Mouse (Mus musculus): ENCODE data around the gene Dmac1.
"Not testable (repeated sequence)": the region's sequence is repeated elsewhere in the genome, so short reads cannot be mapped to it uniquely, and the experiment has no call there.

Dmac1 gene

DNA sequence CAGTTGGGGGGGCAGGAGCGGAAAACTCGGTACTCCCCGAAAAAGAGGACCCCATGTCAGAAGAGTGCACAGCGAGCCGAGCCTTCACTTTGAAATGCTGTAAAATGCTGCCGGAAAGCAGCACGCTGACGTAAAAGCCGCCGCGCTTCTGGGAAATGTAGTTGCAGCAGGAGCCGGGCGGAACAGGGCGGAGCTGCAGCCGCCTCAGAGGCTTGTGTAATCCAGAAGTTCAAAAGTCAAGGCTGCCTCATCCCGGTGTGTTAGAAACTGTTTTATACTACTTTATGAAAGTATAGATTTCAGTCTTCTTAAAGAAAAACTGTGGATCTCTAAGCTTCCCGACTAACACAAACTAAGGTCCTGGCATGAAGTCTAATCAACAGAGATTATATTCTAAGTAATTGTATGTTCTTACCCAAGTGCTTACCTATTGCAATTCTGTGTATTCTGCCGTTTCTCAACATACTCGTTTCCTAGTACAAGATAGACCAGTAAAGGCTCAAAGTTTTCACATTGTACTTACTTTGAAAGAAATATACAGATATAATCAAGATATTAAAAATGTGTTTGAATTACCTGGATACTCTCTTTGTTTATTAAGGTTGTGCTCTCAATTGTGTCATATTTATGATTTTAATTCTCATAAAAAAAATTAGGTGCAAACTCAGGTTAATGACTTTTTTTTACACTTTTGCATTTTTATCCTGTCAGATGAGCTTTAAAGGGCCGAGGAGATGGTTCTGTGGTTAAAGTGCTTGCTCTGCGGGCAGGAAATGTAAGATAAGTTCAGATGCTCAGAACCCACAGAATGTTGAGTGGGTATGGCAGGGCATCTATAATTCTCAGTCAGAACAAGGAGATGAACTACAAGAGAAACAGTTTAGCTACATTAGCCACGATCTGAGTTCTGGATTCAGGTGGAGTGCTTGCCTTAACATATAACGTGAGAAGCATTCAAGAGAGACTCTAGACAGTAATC, at the start of gene Dmac1:
Gene Dmac1, minus strand, starts transcription at position 109 of the 979 bp plus-strand sequence.
- DNase-seq (ENCODE audit: low spot score) = peak; percentile 95

DNA sequence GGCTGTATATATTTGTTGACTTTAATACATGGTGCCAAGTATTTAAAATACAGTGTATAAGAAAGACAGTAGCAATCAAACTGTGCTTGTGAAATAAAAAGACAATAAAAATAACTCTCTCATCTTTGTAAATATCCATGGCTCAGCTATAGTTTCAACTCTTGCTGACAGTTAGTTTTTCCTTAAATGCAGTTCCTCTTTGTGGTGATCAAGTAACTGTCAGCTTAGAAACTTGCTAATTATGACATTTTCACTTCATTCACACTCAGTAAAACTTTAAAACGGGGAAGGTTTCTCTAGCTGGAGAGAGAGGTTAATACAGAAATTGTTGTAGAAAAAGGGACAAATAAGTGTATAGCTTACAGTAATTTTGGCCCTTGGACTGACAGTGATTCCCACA, 37.3 kb upstream of the Dmac1 start:
- no peak for DNase-seq (ENCODE audit: low spot score)

DNA sequence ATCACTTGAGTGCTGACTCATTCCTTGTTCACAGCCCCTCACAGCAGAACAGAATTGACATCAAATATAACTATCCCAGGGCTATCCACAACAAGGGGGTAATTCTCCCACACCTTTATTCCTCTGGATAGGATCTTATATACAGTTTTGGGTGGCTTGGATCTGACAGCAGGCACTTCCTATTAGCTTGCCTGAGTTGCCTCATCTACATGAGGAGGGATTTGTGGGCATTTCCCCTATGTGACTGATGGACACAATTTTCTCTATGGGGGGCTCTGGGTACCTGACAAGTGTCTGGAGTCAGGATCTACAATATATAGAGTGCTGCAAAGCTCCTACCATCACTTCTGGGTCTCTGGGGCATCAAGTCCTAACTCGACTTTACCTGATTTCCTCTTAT, 36.9 kb upstream of the Dmac1 start:
- no peak for DNase-seq (ENCODE audit: low spot score)

DNA sequence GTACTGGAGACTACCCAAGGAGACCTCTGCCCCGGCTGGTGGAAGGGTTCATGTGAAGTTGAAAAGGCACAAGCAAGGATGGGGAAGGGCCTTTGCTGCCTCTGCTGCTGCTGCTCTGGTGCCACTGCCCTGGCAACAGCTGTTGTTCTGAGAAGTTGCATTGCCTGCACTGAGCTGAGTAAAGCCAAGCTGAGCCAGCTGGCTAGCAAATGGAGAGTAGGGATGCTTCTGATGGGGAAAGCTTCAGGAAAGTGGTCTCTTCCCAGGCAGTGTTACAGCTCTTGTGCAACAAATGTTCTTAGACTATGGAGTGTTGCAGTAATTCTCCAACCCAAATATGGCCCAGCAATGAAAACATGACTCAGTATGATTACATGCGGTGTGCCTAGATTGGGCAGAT, 33.8 kb upstream of the Dmac1 start:
- DNase-seq (ENCODE audit: low spot score) = no peak

DNA sequence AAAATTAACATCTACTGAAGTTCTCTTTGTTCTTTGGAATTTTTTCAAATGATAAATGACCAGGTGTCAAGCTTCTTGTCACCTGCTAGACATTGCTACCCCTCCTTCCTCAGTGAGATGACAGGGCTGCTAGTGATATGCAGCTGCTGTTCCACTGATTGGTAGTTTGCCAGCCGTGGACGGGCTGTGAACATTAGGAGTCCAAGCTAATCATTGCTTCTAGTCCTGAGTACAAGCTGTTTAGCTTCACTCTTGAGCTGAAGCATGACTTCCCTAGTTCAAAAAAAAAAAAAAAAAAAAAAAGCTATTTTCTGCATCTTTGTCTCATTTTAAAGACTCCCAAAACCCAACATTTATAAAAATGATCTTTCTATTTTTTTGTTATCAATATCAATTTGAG, 33.2 kb upstream of the Dmac1 start:
- no peak for DNase-seq (ENCODE audit: low spot score)

DNA sequence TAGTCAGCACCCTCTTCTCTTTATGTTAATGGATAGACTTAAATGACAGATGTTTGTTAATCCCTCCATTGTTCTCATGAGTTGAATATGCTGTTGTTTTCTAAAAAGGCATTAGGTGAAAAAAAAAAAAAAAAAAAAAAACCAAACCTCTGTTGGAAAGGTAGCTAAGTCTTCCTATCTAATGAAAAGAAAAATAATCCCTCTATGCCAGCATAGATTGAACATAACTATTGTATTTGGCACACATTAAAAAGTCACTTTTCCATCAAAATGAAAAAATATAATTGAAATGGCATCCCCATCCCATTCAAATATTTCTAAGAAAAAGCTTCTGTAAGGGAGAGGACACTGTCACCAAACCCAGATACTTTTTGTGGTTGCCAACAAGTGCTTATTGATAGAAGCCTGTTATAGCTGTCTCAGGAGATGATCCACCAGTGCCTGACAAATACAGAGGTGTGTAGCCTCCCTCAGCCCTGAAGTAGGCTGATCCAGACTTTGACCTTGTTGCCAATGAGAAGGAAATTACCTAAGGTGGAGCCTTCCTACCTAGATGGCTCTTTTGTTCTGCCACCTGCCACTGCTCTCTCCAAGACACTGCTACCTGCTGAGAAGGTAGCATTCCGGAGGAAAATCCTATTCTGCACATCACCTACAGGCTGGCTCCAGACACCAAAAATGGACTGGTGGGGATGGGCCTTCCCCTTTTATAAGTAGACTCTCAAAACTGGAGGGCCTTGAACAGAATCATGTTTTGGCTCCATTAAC, 22.3 kb upstream of the Dmac1 start:
- DNase-seq (ENCODE audit: low spot score) = no peak

DNA sequence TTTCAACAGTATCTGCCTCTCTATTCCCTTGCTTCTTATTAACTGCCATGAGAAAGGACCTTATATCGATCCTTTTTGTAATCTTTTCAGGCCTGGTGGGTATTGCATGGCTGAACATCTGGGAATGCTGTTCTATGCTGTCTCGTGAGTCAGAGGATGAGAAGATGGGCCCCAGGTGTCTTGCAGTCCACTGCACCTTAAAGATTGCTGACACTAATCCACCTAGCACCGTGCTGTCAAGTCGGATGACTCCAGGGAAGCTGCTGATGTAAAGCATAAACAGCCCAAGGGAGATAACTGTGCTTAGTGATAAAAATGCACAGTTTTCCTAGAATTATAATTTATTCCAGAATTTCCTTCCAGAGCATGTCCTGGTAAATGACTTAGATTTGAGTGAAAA, 14.2 kb upstream of the Dmac1 start:
- no peak for DNase-seq (ENCODE audit: low spot score)

DNA sequence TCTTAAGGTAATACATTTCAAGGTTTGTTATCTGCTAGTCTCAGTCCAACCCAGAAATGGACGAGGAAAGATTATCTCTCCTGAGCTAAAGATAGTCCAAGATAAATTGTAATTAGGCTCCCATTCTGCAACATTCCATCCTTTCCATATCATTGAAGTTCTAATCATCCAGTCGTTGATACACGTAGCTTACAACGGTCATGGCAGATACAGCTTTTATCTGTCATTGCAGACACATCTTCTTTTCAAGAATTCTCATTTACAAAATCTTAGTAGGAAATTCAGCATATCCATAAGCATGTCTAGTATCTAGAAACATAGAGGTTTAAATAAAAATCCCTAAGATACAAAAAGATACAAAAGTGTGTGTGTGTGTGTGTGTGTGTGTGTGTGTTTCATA, 13.0 kb upstream of the Dmac1 start:
- DNase-seq (ENCODE audit: low spot score) = no peak

DNA sequence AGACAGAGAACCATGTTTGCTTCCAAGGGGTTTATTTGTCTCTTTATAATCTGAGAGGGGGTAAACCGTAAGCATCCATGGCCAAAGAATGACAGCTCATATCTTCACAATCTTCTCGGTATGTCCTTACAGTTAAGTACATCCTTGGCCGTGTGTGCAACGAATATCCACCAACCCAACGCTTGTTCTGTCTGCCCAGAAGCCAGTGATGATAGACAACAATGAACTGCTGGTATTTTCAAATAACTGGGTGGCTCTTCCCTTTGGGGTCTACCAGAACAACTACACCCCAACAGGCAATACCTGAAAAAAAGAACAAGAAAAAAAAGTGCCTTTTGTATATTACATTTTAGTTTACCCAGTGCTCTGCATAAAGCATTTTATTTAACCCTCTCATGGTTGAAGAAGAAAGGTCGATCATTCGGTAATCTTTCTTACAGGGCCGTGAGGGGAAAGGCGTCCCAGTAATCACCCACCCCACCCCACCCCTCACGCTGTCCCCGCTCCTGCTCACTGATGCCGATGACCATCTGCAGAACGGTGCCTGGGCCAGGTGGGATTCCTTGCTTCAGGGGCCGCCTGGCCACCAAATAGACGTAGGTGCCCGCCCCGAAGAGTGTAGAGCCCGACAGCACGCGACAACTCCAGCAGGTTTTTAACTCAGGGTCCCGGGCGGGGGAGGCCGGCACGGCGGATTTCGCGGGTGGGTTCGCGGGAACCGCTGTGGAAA, 473 bp downstream of the Dmac1 start:
- DNase-seq (ENCODE audit: low spot score) = peak; percentile 16

DNA sequence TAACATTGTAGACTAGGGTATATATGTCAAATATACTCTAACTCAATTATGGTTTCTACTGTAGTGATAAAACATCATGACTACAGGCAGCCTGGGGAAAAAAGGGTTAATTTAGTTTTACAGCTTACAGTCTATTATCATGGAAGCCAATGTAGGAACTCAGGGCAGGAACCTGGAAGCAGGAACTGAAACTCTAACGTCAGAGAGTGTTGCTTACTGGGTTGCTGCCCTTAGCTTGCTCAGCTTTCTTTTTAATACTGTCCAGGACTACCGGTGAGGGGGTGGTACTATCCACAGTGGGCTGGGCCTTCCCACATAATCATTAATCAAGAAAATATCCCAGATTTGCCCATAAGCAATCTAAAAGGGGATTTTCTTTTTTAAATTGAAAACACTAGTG, 2.4 kb downstream of the Dmac1 start:
- no peak for DNase-seq (ENCODE audit: low spot score)

DNA sequence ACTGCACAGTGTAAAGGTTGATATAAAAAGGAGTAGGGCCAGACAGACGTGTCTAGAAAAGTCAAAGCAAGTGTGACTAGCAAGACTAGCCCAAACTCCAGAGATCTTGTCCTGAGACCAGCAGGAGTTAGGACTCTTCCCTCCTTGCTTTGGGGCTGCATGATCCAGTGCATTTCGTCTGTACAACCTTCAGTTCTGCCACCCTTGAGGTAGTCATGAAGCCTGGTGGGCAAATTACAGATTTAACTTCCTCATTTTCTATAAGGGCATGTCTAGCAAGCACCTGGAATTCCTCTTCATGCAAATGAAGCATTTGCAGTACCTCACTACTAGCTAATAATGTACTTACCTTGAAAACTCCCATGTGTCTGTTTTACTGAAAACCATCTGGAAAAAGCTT, 10.2 kb downstream of the Dmac1 start:
- DNase-seq (ENCODE audit: low spot score) = no peak

DNA sequence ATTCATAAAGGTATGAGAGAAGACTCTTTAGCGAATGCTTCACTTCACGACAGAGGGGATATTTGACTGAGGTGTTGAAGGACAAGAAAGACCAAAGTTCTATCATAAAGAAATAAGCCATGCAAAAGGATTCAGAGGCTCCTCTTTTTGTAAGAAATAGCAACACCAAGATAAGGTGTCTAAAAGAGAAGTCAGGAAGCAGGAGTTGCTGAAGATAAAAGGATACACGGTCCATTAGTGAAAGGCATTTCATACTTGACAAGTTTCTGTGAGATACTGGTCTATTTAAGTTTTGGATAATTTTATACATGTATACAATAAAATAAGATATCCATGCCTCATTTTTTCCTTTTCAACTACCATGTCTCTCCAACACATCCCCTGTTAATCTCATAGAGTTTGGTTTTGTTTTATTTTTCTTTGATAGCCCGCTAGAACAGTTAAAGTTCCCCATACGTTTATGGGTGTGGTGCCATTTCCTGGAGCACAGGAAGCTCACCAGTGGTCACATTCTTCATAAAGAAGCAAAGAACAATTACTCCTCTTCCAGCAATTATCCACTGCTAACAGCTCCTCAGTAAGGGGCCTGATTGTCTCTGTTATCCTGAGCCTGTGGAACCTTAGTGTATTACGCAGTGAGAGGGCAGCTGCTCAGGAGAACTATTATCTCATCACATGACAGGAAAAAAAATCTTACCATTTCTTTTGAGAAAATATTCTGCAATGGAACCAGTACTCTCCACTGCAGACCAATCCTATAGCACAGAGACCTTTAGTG, 11.1 kb downstream of the Dmac1 start:
- no peak for DNase-seq (ENCODE audit: low spot score)

DNA sequence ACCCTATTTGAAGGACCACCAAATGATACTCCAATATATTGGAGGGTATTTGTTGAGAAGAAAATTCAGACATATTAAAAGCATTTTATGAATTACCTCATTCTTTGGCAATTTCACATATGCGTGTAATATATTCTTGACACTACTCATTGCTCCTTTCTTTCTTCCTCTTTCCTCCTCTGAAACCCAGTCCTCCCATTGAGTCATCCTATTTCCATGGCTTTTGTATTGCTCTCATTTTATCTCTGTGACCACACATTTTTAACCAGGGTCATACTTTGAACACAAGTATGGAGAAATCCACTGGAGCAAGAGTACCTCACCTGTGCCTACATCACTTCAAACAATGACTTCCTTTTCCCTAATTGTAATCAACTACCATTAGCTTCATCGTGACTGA, 13.9 kb downstream of the Dmac1 start:
- DNase-seq (ENCODE audit: low spot score) = no peak

DNA sequence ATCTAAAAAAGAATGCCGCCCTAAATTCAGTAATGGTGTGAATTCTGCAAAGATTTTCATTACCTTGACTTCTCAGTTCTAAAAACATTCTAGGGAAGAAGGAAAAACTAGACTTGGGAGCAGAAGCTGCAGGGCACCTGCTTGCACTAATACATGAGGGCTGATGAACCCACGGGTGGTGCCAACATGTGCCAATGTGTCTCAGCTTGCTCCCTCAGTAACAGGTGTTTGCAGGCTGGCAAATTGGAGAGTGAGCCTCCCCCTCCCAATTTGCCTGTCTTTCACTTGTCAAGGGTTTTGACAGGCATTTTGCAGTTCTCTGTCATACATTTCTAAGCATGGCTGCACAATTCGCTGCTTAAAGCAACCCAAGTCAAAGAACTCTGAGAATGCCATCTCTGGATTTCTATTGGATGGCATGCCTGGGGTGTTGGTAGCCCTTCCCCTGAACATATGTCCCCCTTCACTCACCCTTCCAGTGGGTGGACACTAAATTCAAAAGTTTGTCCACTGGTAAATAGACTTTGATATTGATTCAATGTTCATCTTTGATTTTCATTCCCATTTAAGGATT, 14.5 kb downstream of the Dmac1 start:
- DNase-seq (ENCODE audit: low spot score) = no peak

DNA sequence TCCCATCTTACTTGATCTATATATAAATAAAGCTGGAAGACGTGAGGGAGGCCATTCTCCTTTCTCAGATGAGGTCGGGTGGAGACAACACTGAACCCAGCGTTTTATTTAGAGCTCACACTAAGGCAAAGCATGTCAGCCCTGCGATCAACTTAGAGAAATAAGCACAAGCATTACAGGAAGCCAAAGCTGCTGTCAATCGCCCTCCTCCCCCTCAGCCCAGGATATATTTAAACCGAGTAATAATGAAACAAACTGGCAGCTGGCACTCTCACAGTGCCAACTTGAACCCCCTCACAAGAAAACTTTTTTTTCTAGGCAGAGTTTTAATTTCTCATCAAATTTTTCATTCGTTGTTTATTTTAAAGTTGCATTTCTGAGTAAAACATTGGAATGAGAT, 15.7 kb downstream of the Dmac1 start:
- no peak for DNase-seq (ENCODE audit: low spot score)

DNA sequence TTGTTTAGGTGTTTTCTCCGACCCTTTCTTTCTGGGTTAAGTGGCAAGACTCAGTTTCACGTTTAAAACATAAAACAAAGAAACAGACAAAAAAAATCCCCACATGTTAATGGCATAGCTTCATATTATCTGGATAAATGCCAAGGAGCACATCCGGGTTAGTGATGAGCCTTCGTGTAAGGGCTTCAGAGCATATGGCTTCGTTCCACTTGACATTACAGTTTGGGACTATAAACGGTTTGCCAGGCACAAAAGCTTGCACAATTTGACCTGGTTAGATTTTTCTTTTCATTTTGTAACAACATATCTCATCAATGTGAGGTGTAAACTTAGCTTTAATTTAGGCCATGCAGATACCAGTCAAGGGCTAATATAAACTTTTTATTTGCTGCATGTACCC, 17.9 kb downstream of the Dmac1 start:
- DNase-seq (ENCODE audit: low spot score) = no peak

DNA sequence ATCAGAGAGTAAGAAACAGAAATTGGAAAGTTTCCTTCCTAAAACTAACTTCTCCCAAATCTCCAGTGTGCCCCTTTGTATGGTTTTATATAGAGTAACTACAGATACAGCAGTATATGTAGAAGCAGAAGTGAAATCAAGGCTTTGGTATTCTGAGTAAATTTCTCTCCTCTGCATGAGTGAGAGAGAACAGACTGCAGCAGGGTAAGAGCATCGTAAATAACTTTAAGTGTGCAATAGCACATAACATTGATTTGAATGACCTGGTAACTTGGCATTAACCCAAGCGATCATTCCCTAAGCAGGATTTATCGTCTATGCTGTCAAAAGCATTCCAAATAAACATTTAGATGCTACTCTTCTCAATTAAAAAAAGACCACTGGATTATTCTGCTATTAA, 18.7 kb downstream of the Dmac1 start:
- DNase-seq (ENCODE audit: low spot score) = no peak

DNA sequence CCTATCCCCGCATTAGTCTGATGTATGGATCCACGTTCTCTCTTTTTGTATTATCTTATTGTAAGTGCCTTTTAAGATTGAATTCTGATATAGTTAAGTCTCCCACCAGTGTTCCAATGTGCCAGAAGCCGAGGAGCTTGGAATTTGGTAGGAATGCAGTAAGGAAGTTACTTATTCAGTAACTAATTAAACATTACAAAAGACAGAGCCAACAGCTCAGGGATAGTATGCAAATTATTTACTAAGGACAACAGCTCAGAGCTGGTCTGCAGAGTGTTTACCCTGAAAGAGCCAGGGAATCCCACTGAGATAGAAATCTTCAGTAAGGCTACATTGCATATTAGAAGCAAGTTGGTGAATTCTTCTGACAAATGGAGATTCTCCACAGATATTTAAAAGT, 43.5 kb downstream of the Dmac1 start:
- not testable (repeated sequence) for DNase-seq (ENCODE audit: low spot score)
